Mouse (Mus musculus) forebrain, embryonic 15.5 days (tissue): ENCODE results near the gene Tead3. TPM values are rescaled to one million over a fixed set of nuclear protein-coding genes. Genes with fewer than 3 reads are reported as not detected.

ENCODE experiments used
- ATAC-seq: fragments of 200-750 bp; cut with Nextera tagmentation; replicated peaks from 2 replicates; pipeline ENCODE4 v1.8.0; 2017; ENCODE audit warnings: mild to moderate bottlenecking, moderate TSS enrichment, moderate library complexity
- H3K27ac ChIP-seq: fragments of 300-500 bp; sonication (generic); replicated peaks from 2 replicates; pipeline ENCODE4 v1.5.1; 2015; ENCODE audit warnings: mild to moderate bottlenecking, inconsistent platforms
- H3K27me3 ChIP-seq: fragments of 300-500 bp; sonication (generic); 2 replicates; pipeline ENCODE4 v1.6.1; 2015; ENCODE audit warnings: inconsistent platforms
- H3K36me3 ChIP-seq: fragments of 300-500 bp; sonication (generic); 2 replicates; pipeline ENCODE4 v1.6.1; 2015; ENCODE audit warnings: mild to moderate bottlenecking, inconsistent platforms
- H3K4me1 ChIP-seq: fragments of 300-500 bp; sonication (generic); 2 replicates; pipeline ENCODE4 v1.6.1; 2015; ENCODE audit warnings: inconsistent platforms
- H3K4me2 ChIP-seq: fragments of 300-500 bp; sonication (generic); replicated peaks from 2 replicates; pipeline ENCODE4 v1.6.1; 2015; ENCODE audit warnings: mild to moderate bottlenecking, inconsistent platforms
- H3K4me3 ChIP-seq: fragments of 300-500 bp; sonication (generic); 2 replicates; pipeline ENCODE4 v1.5.1; 2015; ENCODE audit warnings: mild to moderate bottlenecking, inconsistent platforms
- H3K9ac ChIP-seq: fragments of 300-500 bp; sonication (generic); replicated peaks from 2 replicates; pipeline ENCODE4 v1.6.1; 2015; ENCODE audit warnings: mild to moderate bottlenecking, inconsistent platforms
- H3K9me3 ChIP-seq: fragments of 300-500 bp; sonication (generic); 2 replicates; pipeline ENCODE4 v1.6.1; 2016; ENCODE audit warnings: inconsistent platforms
- WGBS: fragments of 180-500 bp; shearing (Covaris S2); methylation state at CpG from one replicate; pipeline ENCODE4 v1.1.7; 2015; ENCODE audit warnings: mixed read lengths; 5-methylcytosine and 5-hydroxymethylcytosine counted together
- polyA plus RNA-seq: library from polyadenylated mRNA; unstranded; fragments of >200 nt; fragmentation: Nextera tagmentation; extraction: Ambion mirVana; gene quantifications from 2 replicates; pipeline ENCODE4 v1.2.1, GENCODE M21; 2015

The Tead3 gene
- polyA plus RNA-seq, result 1.9 TPM in 2 replicates

DNA sequence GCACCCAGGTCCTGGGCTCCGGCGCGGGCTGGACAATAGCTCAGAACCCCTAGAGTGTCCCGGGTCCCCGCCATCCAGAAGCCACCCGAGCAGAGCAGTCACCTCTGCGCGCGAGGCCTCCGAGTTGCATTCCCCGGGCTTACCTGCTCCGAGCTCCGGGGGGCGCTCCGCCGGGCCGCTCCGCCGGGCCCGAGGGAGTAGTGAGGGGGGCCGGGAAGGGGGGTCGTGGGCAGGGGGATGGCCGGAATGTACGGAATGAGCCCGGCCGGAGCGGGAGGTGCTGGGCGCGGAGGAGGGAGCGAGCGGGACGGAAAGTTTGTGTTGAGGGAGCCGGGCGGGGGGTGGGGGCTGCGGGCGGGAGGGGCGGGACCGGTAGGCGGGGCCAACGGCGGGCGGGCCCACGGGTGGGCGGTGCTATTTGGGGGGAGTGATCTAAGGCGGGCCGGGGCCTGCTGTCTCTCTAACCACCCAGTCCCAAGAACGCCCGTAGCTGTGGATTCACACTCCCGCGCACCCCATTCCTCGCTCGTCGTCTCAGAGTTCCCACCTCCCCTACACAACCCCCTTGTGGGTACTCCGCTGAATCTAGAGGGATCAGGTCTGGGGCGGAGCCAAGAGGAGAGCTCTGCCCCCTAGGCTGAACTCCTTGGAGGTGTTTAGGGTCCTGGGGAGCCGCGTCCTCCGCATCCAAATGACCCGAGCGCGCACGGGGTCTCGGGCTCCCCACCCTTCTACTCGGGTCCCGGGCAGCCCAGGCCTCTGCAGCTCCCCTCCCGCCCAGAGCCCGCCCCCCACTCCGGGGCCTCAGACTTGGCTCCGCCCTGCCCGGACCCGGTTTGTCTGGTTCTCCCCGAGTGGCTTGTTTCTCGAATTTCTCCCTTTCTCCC lies at the start of gene Tead3:
TSS of gene Tead3 (minus strand) at position 352 of the 887 bp plus-strand sequence.
- no peaks in the 10 kb centered on the region for H3K9me3 ChIP-seq
- ATAC-seq, result peak; percentile 85
- peak within 1 kb of the TSS; percentile 44 for H3K27ac ChIP-seq
- peak within 1 kb of the TSS; percentile 56 for H3K4me3 ChIP-seq
- peaks cover 30% of the 10 kb centered on the region for H3K4me1 ChIP-seq
- under 1% methylated on average over 63 of the region's 73 CpGs for WGBS
- H3K9ac ChIP-seq, result peak within 1 kb of the TSS; percentile 58
- peaks cover 11% of the 10 kb centered on the region for H3K27me3 ChIP-seq
- H3K4me2 ChIP-seq, result peak within 1 kb of the TSS; percentile 83
- H3K36me3 ChIP-seq, result no peaks in the 10 kb centered on the region

- ATAC-seq, result no peak
- 86% methylated on average over 7 of the region's 7 CpGs for WGBS
- Histone ChIP-seq H3K36me3 (peaks cover 3% of the 10 kb centered on the region; the same call in 1 of the 2 replicates), H3K4me2 (no peak overlapping the region), H3K4me3 (no peak overlapping the region), H3K4me1 (no peaks in the 10 kb centered on the region), H3K27ac (no peak overlapping the region), H3K27me3 (no peaks in the 10 kb centered on the region), H3K9ac (no peak overlapping the region), H3K9me3 (no peaks in the 10 kb centered on the region)
These were observed 44.4 kb upstream of the Tead3 start for GRCm38 (mm10) chr17:28394994-28395393.

GRCm38 (mm10) chr17:28394051-28394765 lies 43.6 kb upstream of the Tead3 start:
- Histone ChIP-seq H3K27ac (no peak overlapping the region), H3K9ac (no peak overlapping the region), H3K9me3 (no peaks in the 10 kb centered on the region), H3K4me3 (no peak overlapping the region), H3K4me1 (no peaks in the 10 kb centered on the region), H3K27me3 (no peaks in the 10 kb centered on the region), H3K4me2 (no peak overlapping the region), H3K36me3 (peaks cover 3% of the 10 kb centered on the region; the same call in 1 of the 2 replicates)
- no peak for ATAC-seq
- WGBS, result 89% methylated on average over 15 of the region's 15 CpGs

DNA sequence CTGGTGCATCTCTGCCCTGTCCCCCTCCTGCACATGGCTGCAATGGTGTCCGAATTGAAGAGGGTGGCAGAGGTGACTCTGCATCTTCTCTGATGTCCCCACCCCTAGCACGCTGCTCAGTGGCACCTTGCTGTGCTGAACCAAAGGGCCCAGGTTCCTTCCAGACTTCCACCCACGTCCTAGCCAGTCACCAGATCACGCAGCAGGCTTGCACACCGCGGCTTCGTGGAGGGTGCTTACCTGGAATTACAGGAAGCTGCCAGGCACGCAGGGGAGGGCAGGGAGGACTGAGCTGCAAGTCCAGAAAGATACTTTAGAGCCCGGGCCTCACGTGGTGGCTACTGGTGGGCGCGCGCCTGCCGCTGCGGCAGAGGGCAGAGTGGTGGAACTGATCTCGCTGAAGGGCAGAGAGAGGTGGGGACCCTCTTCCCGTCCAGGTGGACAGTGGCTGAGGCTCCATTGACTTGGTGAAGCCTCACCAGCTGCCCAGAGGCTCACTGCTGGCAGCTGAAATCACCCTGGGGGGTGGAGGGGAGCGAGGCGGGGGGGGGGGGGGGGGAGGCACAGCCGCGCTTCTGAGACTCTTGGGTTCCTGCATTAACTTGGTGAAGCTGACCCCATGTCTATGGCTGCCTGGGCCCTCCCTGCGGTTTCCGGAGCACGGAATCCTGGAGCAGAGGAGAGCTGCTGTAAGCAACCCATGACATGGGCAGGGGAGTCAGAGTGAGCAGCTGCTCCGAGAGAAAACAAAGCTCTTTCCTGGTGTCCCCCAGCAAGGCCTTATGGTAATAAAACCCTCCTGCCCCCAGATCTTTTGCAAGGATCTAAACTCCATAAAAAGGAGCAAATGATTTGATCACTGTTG lies 41.2 kb upstream of the Tead3 start:
- Histone ChIP-seq H3K9me3 (no peaks in the 10 kb centered on the region), H3K4me1 (no peaks in the 10 kb centered on the region), H3K4me2 (no peak overlapping the region), H3K27me3 (no peaks in the 10 kb centered on the region; the same call in 1 of the 2 replicates), H3K4me3 (no peak overlapping the region), H3K9ac (no peak overlapping the region), H3K36me3 (no peaks in the 10 kb centered on the region), H3K27ac (no peak overlapping the region)
- no peak for ATAC-seq
- 11% methylated on average over 21 of the region's 25 CpGs for WGBS

DNA sequence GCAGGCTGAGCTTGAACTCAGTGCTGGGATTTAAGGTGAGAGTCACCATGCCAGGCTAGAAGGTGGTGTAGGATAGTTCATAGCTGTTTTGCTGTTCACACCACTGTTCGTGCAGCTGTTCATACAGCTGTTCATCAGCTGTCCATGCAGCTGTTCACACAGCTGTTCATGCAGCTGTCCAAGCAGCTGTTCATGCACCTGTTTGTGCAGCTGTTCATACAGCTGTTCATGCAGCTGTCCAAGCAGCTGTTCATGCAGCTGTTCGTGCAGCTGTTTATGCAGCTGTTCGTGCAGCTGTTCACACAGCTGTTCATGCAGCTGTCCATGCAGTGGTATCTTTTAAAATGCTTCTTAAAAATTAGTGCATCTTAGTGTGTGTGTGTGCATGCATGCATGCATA lies 37.9 kb upstream of the Tead3 start:
- Histone ChIP-seq H3K36me3 (no peaks in the 10 kb centered on the region), H3K27me3 (no peaks in the 10 kb centered on the region; the same call in 1 of the 2 replicates), H3K27ac (no peak overlapping the region), H3K4me3 (no peak overlapping the region), H3K4me2 (no peak overlapping the region), H3K9me3 (no peaks in the 10 kb centered on the region), H3K4me1 (peaks cover 4% of the 10 kb centered on the region), H3K9ac (no peak overlapping the region)
- WGBS, result 90% methylated on average over 3 of the region's 3 CpGs
- ATAC-seq, result no peak

DNA sequence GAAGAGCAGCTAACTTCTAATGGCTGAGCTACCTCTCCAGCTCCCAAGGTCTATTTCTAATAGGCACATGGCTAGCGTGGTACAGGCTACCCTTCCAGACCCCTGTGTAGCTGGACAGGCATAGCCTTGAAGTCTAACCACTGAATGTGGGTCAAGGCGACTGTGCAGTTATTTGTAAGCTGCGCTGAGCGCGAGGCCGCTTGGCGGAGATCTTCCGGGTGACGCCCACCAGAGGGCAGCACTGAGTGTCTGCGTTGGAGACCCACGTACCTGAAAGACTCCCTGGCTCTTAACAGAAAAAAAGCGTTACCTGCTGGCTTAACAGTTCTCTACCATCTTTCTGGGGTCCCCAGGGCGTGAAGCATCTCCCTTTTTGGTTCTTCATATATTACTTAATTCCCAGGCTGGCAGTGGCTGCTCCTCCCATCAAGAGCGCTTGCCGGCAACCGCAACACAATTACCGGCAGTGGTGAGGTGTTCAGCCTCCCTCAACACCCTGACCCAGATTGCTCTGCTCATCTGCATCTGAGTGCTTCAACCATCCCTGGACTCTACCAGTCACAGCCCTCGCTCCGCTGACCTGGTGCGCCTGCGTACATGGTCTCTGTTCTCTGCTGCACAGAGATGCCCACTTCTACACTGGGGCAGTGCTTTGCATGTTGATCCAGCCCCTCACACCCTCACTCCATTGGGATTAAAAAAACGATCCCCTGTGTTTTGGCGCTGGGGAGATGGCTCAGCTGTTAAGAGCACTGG lies 35.7 kb upstream of the Tead3 start:
- Histone ChIP-seq H3K27ac (no peak overlapping the region), H3K4me1 (peaks cover 4% of the 10 kb centered on the region), H3K36me3 (no peaks in the 10 kb centered on the region), H3K9me3 (no peaks in the 10 kb centered on the region), H3K4me2 (peak overlapping the region; percentile 42), H3K4me3 (peak overlapping the region; percentile 16; the same call in 1 of the 2 replicates), H3K27me3 (no peaks in the 10 kb centered on the region; the same call in 1 of the 2 replicates), H3K9ac (peak overlapping the region; percentile 3; the same call in 1 of the 2 replicates)
- ATAC-seq, result peak; percentile 46; the same call in 1 of the 2 replicates
- WGBS, result 3% methylated on average over 23 of the region's 23 CpGs

- Histone ChIP-seq H3K4me2 (no peak overlapping the region), H3K9ac (no peak overlapping the region), H3K27ac (no peak overlapping the region), H3K27me3 (no peaks in the 10 kb centered on the region; the same call in 1 of the 2 replicates), H3K9me3 (no peaks in the 10 kb centered on the region), H3K36me3 (no peaks in the 10 kb centered on the region), H3K4me1 (peaks cover 4% of the 10 kb centered on the region), H3K4me3 (no peak overlapping the region)
- no peak for ATAC-seq
- 67% methylated on average over 4 of the region's 4 CpGs for WGBS
These were observed 33.7 kb upstream of the Tead3 start for GRCm38 (mm10) chr17:28384298-28384697.

DNA sequence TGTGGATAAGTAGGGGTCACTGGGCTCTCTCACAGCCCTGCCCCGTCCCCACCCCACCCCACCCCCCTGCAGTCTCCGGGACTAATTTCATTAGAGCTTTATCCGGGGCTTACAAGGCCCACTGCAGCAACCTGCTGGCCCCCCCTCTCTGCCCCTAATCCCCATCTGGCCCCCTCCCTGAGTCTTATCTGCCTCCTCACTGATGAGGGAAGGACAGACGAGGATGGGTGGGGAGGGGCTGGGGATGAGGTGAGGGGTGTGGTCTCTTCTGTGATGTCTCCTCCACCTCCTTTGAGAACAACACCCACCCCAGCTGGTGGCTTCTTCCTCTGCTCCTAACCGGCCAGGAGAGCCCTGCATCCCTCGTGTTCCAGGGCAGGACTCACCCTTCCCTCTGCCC lies 29.6 kb upstream of the Tead3 start:
- Histone ChIP-seq H3K9ac (no peak overlapping the region), H3K27ac (no peak overlapping the region), H3K4me3 (no peak overlapping the region), H3K27me3 (peaks cover 8% of the 10 kb centered on the region), H3K9me3 (no peaks in the 10 kb centered on the region), H3K4me1 (no peaks in the 10 kb centered on the region), H3K36me3 (no peaks in the 10 kb centered on the region), H3K4me2 (no peak overlapping the region)
- 5% methylated on average over 6 of the region's 6 CpGs for WGBS
- ATAC-seq, result no peak

- ATAC-seq, result no peak
- Histone ChIP-seq H3K4me1 (no peaks in the 10 kb centered on the region), H3K27me3 (peaks cover 17% of the 10 kb centered on the region), H3K4me3 (no peak overlapping the region), H3K4me2 (no peak overlapping the region), H3K9ac (no peak overlapping the region), H3K36me3 (no peaks in the 10 kb centered on the region), H3K9me3 (no peaks in the 10 kb centered on the region), H3K27ac (no peak overlapping the region)
- 21% methylated on average over 17 of the region's 17 CpGs for WGBS
These were observed 25.0 kb upstream of the Tead3 start for GRCm38 (mm10) chr17:28375592-28376061.

DNA sequence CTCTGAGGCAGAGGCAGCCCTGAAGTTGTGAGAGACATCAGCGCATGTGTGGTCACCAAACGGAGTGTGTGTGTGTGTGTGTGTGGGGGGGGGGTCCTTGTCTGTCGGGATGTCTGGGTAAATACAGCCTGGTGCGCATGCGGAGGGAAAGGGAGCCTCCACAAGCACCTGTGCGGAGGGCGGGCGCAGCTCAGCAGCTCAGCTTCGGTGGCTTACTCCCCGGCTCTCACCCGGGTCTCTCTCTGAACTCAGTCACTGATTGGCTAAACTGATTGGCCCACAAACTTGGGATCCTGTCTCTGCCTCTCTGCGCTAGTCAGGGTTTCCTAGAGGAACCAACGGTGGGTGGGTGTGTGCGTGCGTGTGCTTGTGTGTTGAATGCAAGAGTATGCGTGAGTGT lies 23.9 kb upstream of the Tead3 start:
- no peak for ATAC-seq
- Histone ChIP-seq H3K36me3 (no peaks in the 10 kb centered on the region), H3K4me3 (no peak overlapping the region), H3K9me3 (no peaks in the 10 kb centered on the region), H3K4me1 (no peaks in the 10 kb centered on the region), H3K4me2 (no peak overlapping the region), H3K27me3 (peaks cover 17% of the 10 kb centered on the region), H3K27ac (no peak overlapping the region), H3K9ac (no peak overlapping the region)
- WGBS, result 15% methylated on average over 16 of the region's 16 CpGs

- Histone ChIP-seq H3K27ac (no peak overlapping the region), H3K4me1 (no peaks in the 10 kb centered on the region), H3K9me3 (no peaks in the 10 kb centered on the region), H3K36me3 (no peaks in the 10 kb centered on the region), H3K4me3 (no peak overlapping the region), H3K4me2 (no peak overlapping the region), H3K27me3 (peaks cover 17% of the 10 kb centered on the region), H3K9ac (no peak overlapping the region)
- no peak for ATAC-seq
- 12% methylated on average over 10 of the region's 10 CpGs for WGBS
These were observed 23.2 kb upstream of the Tead3 start for GRCm38 (mm10) chr17:28373821-28374220.
